Mouse (Mus musculus): ENCODE results near the gene Sfmbt1. TPM values are rescaled to one million over a fixed set of nuclear protein-coding genes. Genes with fewer than 3 reads are reported as not detected.

The Sfmbt1 gene
- polyA plus RNA-seq, 1 experiment from 2014 or later: 18.0 TPM

GRCm38 (mm10) chr14:30784614-30785013 is 70.0 kb downstream of the Sfmbt1 start:
- Histone ChIP-seq H3K4me2 (replicated peaks; ENCODE audit: low read depth, low read length) (no peak overlapping the region), H3K36me3 (ENCODE audit: control insufficient read depth, insufficient read depth, low read length) (peaks cover 17% of the 10 kb centered on the region; the same call in 1 of the 2 replicates), H3K27me3 (ENCODE audit: control insufficient read depth, insufficient read depth, low read length) (no peaks in the 10 kb centered on the region), H3K4me1 (ENCODE audit: control insufficient read depth, insufficient read depth, low read length) (no peaks in the 10 kb centered on the region), H3K4me3 (ENCODE audit: low read length) (no peak overlapping the region), H3K27ac (ENCODE audit: low read depth, low read length) (no peak overlapping the region), H3K9me3 (ENCODE audit: control insufficient read depth, low read length) (no peaks in the 10 kb centered on the region), H3K9ac (ENCODE audit: low read depth, low read length) (no peak overlapping the region)
- 93% methylated on average over 6 of the region's 6 CpGs for WGBS
- ATAC-seq (ENCODE audit: low FRiP score, low TSS enrichment): no peak

GRCm38 (mm10) chr14:30789471-30789870 is 74.8 kb downstream of the Sfmbt1 start:
- Histone ChIP-seq H3K36me3 (ENCODE audit: control insufficient read depth, insufficient read depth, low read length) (peaks cover 17% of the 10 kb centered on the region; the same call in 1 of the 2 replicates), H3K4me1 (ENCODE audit: control insufficient read depth, insufficient read depth, low read length) (no peaks in the 10 kb centered on the region), H3K27ac (ENCODE audit: low read depth, low read length) (no peak overlapping the region), H3K9me3 (ENCODE audit: control insufficient read depth, low read length) (no peaks in the 10 kb centered on the region), H3K4me2 (replicated peaks; ENCODE audit: low read depth, low read length) (no peak overlapping the region), H3K27me3 (ENCODE audit: control insufficient read depth, insufficient read depth, low read length) (no peaks in the 10 kb centered on the region), H3K4me3 (ENCODE audit: low read length) (no peak overlapping the region), H3K9ac (ENCODE audit: low read depth, low read length) (no peak overlapping the region)
- WGBS: 59% methylated on average over 1 of the region's 1 CpGs
- ATAC-seq (ENCODE audit: low FRiP score, low TSS enrichment): no peak

GRCm38 (mm10) chr14:30792871-30793270 is 78.2 kb downstream of the Sfmbt1 start:
- 73% methylated on average over 3 of the region's 3 CpGs for WGBS
- Histone ChIP-seq H3K4me2 (replicated peaks; ENCODE audit: low read depth, low read length) (no peak overlapping the region), H3K9me3 (ENCODE audit: control insufficient read depth, low read length) (no peaks in the 10 kb centered on the region), H3K27me3 (ENCODE audit: control insufficient read depth, insufficient read depth, low read length) (no peaks in the 10 kb centered on the region), H3K36me3 (ENCODE audit: control insufficient read depth, insufficient read depth, low read length) (peaks cover 13% of the 10 kb centered on the region; the same call in 1 of the 2 replicates), H3K4me3 (ENCODE audit: low read length) (no peak overlapping the region), H3K4me1 (ENCODE audit: control insufficient read depth, insufficient read depth, low read length) (no peaks in the 10 kb centered on the region), H3K27ac (ENCODE audit: low read depth, low read length) (no peak overlapping the region), H3K9ac (ENCODE audit: low read depth, low read length) (no peak overlapping the region)
- no peak for ATAC-seq (ENCODE audit: low FRiP score, low TSS enrichment)

GRCm38 (mm10) chr14:30801756-30802155 is 87.1 kb downstream of the Sfmbt1 start:
- Histone ChIP-seq H3K4me3 (ENCODE audit: low read length) (no peak overlapping the region), H3K4me2 (replicated peaks; ENCODE audit: low read depth, low read length) (no peak overlapping the region), H3K4me1 (ENCODE audit: control insufficient read depth, insufficient read depth, low read length) (no peaks in the 10 kb centered on the region), H3K27ac (ENCODE audit: low read depth, low read length) (no peak overlapping the region), H3K27me3 (ENCODE audit: control insufficient read depth, insufficient read depth, low read length) (no peaks in the 10 kb centered on the region), H3K36me3 (ENCODE audit: control insufficient read depth, insufficient read depth, low read length) (peaks cover 18% of the 10 kb centered on the region), H3K9me3 (ENCODE audit: control insufficient read depth, low read length) (no peaks in the 10 kb centered on the region), H3K9ac (ENCODE audit: low read depth, low read length) (no peak overlapping the region)
- WGBS: 84% methylated on average over 2 of the region's 2 CpGs
- no peak for ATAC-seq (ENCODE audit: low FRiP score, low TSS enrichment)

GRCm38 (mm10) chr14:30821136-30821535 is 106.5 kb downstream of the Sfmbt1 start:
- 83% methylated on average over 3 of the region's 3 CpGs for WGBS
- Histone ChIP-seq H3K9me3 (ENCODE audit: control insufficient read depth, low read length) (no peaks in the 10 kb centered on the region), H3K27ac (ENCODE audit: low read depth, low read length) (no peak overlapping the region), H3K4me3 (ENCODE audit: low read length) (no peak overlapping the region), H3K9ac (ENCODE audit: low read depth, low read length) (no peak overlapping the region), H3K4me2 (replicated peaks; ENCODE audit: low read depth, low read length) (no peak overlapping the region), H3K36me3 (ENCODE audit: control insufficient read depth, insufficient read depth, low read length) (peaks cover 22% of the 10 kb centered on the region), H3K27me3 (ENCODE audit: control insufficient read depth, insufficient read depth, low read length) (no peaks in the 10 kb centered on the region), H3K4me1 (ENCODE audit: control insufficient read depth, insufficient read depth, low read length) (peaks cover 5% of the 10 kb centered on the region; the same call in 1 of the 2 replicates)
- ATAC-seq (ENCODE audit: low FRiP score, low TSS enrichment): no peak

GRCm38 (mm10) chr14:30824456-30824995 is 109.9 kb downstream of the Sfmbt1 start:
- Histone ChIP-seq H3K36me3 (ENCODE audit: control insufficient read depth, insufficient read depth, low read length) (no peaks in the 10 kb centered on the region; the same call in 1 of the 2 replicates), H3K9ac (ENCODE audit: low read depth, low read length) (no peak overlapping the region), H3K4me3 (ENCODE audit: low read length) (no peak overlapping the region), H3K9me3 (ENCODE audit: control insufficient read depth, low read length) (no peaks in the 10 kb centered on the region), H3K27ac (ENCODE audit: low read depth, low read length) (no peak overlapping the region), H3K4me2 (replicated peaks; ENCODE audit: low read depth, low read length) (no peak overlapping the region), H3K27me3 (ENCODE audit: control insufficient read depth, insufficient read depth, low read length) (no peaks in the 10 kb centered on the region), H3K4me1 (ENCODE audit: control insufficient read depth, insufficient read depth, low read length) (peaks cover 17% of the 10 kb centered on the region)
- 66% methylated on average over 6 of the region's 6 CpGs for WGBS
- no peak for ATAC-seq (ENCODE audit: low FRiP score, low TSS enrichment)

GRCm38 (mm10) chr14:30825021-30825475 is 110.4 kb downstream of the Sfmbt1 start:
- Histone ChIP-seq H3K4me1 (ENCODE audit: control insufficient read depth, insufficient read depth, low read length) (peaks cover 17% of the 10 kb centered on the region), H3K27ac (ENCODE audit: low read depth, low read length) (no peak overlapping the region; the same call in 1 of the 2 replicates), H3K9me3 (ENCODE audit: control insufficient read depth, low read length) (no peaks in the 10 kb centered on the region), H3K9ac (ENCODE audit: low read depth, low read length) (peak overlapping the region; percentile 91; the same call in 1 of the 2 replicates), H3K36me3 (ENCODE audit: control insufficient read depth, insufficient read depth, low read length) (no peaks in the 10 kb centered on the region; the same call in 1 of the 2 replicates), H3K4me2 (replicated peaks; ENCODE audit: low read depth, low read length) (peak overlapping the region; percentile 75), H3K27me3 (ENCODE audit: control insufficient read depth, insufficient read depth, low read length) (no peaks in the 10 kb centered on the region), H3K4me3 (ENCODE audit: low read length) (peak overlapping the region; percentile 86)
- 0 out of 2 replicates have a peak, but pooled peaks have one; percentile 1 for ATAC-seq (ENCODE audit: low FRiP score, low TSS enrichment)
- WGBS: 25% methylated on average over 5 of the region's 5 CpGs

GRCm38 (mm10) chr14:30825476-30826131 is 111.0 kb downstream of the Sfmbt1 start, which contains the start of gene Tmem110:
Tmem110 (plus strand) TSS chr14:30825590.
- H3K9ac ChIP-seq (ENCODE audit: low read depth, low read length): peak within 1 kb of the TSS; percentile 91
- peak within 1 kb of the TSS; percentile 86 for H3K4me3 ChIP-seq (ENCODE audit: low read length)
- peak within 1 kb of the TSS; percentile 71 for H3K27ac ChIP-seq (ENCODE audit: low read depth, low read length)
- under 1% methylated on average over 53 of the region's 68 CpGs for WGBS
- no peaks in the 10 kb centered on the region for H3K36me3 ChIP-seq (ENCODE audit: control insufficient read depth, insufficient read depth, low read length)
- peak within 1 kb of the TSS; percentile 75 for H3K4me2 ChIP-seq (replicated peaks; ENCODE audit: low read depth, low read length)
- H3K9me3 ChIP-seq (ENCODE audit: control insufficient read depth, low read length): no peaks in the 10 kb centered on the region
- no peaks in the 10 kb centered on the region for H3K27me3 ChIP-seq (ENCODE audit: control insufficient read depth, insufficient read depth, low read length)
- peak; percentile 94 for ATAC-seq (ENCODE audit: low FRiP score, low TSS enrichment)
- H3K4me1 ChIP-seq (ENCODE audit: control insufficient read depth, insufficient read depth, low read length): peaks cover 17% of the 10 kb centered on the region
